Mouse (Mus musculus): Measurements from ENCODE around the gene Mtr.

Gene Mtr

GRCm38 (mm10) chr13:12257391-12258380, at the start of gene Mtr:
Gene Mtr, minus strand, starts transcription at chr13:12258113.
- peak; percentile 96 for DNase-seq

GRCm38 (mm10) chr13:12307286-12307685, 49.4 kb upstream of the Mtr start:
- no peak for DNase-seq

- no peak for DNase-seq
Observed at GRCm38 (mm10) chr13:12305540-12305939, 47.6 kb upstream of the Mtr start.

GRCm38 (mm10) chr13:12304991-12305390, 47.1 kb upstream of the Mtr start:
- DNase-seq: no peak

GRCm38 (mm10) chr13:12297777-12298176, 39.9 kb upstream of the Mtr start:
- DNase-seq: no peak

GRCm38 (mm10) chr13:12296701-12297100, 38.8 kb upstream of the Mtr start:
- DNase-seq: peak; percentile 12

- DNase-seq: no peak
Observed at GRCm38 (mm10) chr13:12293810-12294209, 35.9 kb upstream of the Mtr start.

GRCm38 (mm10) chr13:12290700-12291099, 32.8 kb upstream of the Mtr start:
- DNase-seq: no peak

- DNase-seq: no peak
Observed at GRCm38 (mm10) chr13:12284528-12284927, 26.6 kb upstream of the Mtr start.

GRCm38 (mm10) chr13:12283826-12284225, 25.9 kb upstream of the Mtr start:
- DNase-seq: no peak

- DNase-seq: no peak
Observed at GRCm38 (mm10) chr13:12274721-12275120, 16.8 kb upstream of the Mtr start.

GRCm38 (mm10) chr13:12274220-12274619, 16.3 kb upstream of the Mtr start:
- DNase-seq: no peak

GRCm38 (mm10) chr13:12272953-12273352, 15.0 kb upstream of the Mtr start:
- peak; percentile 40 for DNase-seq

GRCm38 (mm10) chr13:12267971-12268370, 10.1 kb upstream of the Mtr start:
- DNase-seq: no peak

- DNase-seq: no peak
Observed at GRCm38 (mm10) chr13:12267097-12267496, 9.2 kb upstream of the Mtr start.

- DNase-seq: no peak
Observed at GRCm38 (mm10) chr13:12263996-12264395, 6.1 kb upstream of the Mtr start.

- DNase-seq: no peak
Observed at GRCm38 (mm10) chr13:12261505-12261904, 3.6 kb upstream of the Mtr start.

GRCm38 (mm10) chr13:12256871-12257390, 982 bp downstream of the Mtr start:
- DNase-seq: peak; percentile 24

GRCm38 (mm10) chr13:12255911-12256705, 1.8 kb downstream of the Mtr start:
- peak; percentile 30 for DNase-seq

GRCm38 (mm10) chr13:12250496-12250895, 7.4 kb downstream of the Mtr start:
- no peak for DNase-seq

GRCm38 (mm10) chr13:12249195-12249898, 8.6 kb downstream of the Mtr start:
- DNase-seq: no peak

GRCm38 (mm10) chr13:12245938-12246337, 12.0 kb downstream of the Mtr start:
- no peak for DNase-seq

GRCm38 (mm10) chr13:12243991-12244390, 13.9 kb downstream of the Mtr start:
- DNase-seq: no peak
